Mouse (Mus musculus) left cerebral cortex, postnatal 10 days (tissue): ENCODE measurements around the gene Padi6. TPM values are rescaled to one million over a fixed set of nuclear protein-coding genes. Genes with fewer than 3 reads are reported as not detected.

ENCODE experiments used
- DNase-seq, 2 experiments: peaks; one replicate each; pipeline ENCODE4 v3.0.0; 2021 to 2022; ENCODE audit warnings: low spot score in 2 of 2, mixed read lengths in 1 of 2; ENCODE audit errors: extremely low spot score in 1 of 2
- intact Hi-C: fragments of 180-260 bp; cut with DNase I; formaldehyde crosslinking; loops from one replicate; pipeline ENCODE4 v1.15.1; 2025
- microRNA-seq: library from miRNA; unstranded; fragments of <30 nt; microRNA quantifications from one replicate; pipeline ENCODE4 v1.2.0, GENCODE M21; 2022
- total RNA-seq, 2 experiments: library from RNA; stranded (reverse); gene quantifications; 2 replicates each; pipeline ENCODE4 v1.2.3; 2021

Gene Padi6
- total RNA-seq, 2 experiments from 2014 or later: 0.49 to 0.87 TPM

DNA sequence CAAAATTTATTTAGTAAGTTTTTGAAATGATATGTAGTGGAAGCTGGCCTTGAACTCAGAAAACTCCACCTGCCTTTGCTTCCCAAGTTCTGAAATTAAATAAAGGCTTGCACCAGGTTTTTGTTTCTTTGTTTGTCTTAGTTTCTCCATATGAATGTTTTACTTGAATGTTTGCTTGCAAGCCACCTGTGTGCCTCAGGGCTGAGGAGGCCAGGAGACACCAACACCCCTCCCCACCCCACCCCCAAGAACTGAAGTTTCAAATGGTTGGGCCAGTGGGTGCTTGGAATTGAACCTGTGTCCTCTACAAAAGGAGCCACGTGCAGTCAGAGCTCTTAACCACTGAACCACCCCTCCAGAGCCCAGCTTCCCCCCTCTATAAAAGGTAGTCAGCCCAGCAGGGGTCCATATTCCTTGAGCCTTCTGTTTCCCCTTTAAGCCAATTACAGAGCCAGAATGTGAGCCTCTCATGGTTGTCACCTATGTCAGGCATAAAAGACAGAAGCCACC lies 47.8 kb downstream of the Padi6 start:
- intact Hi-C loops: no loop called here
- no peak for DNase-seq

DNA sequence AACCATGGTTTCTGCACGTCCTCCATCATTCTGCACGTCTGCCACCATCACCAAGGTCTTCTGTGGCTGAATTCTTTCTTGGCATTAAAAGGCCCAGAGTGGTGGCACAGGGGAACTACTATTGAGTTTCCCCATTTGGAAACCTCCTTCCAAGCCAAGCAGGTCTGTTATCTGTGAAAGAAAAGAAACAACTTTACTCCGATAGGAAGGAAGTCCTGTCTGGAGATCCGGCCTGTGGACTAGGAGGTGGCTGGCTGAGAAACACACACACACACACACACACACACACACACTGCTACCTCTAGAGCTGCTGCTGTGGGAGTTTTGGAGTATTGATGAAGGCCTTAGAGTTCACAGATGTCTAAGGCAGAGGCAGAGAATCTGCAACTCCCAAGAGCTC lies 48.9 kb downstream of the Padi6 start:
- intact Hi-C loops: no loop called here

DNA sequence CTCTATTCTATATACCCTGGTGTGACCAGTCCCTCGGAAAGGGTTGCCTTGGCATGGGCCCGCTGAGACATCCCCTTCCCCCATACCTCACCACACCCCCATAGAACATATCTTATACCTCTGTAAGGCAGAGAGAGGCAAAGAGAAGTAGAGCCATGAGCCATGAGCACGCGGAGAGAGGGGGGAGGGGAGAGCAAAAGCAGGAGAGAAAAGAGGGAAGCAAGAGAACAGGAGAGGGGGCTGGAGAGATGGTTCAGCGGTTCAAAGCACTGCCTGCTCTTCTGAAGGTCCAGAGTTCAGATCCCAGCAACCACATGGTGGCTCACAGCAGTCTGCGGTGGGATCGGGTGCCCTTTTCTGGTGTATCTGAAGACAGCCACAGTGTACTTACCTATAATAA lies 51.0 kb downstream of the Padi6 start:
- DNase-seq: no peak
- intact Hi-C loops: no loop called here

More for the DNA sequence above, 48.9 kb downstream of the Padi6 start:
- DNase-seq: no peak

DNA sequence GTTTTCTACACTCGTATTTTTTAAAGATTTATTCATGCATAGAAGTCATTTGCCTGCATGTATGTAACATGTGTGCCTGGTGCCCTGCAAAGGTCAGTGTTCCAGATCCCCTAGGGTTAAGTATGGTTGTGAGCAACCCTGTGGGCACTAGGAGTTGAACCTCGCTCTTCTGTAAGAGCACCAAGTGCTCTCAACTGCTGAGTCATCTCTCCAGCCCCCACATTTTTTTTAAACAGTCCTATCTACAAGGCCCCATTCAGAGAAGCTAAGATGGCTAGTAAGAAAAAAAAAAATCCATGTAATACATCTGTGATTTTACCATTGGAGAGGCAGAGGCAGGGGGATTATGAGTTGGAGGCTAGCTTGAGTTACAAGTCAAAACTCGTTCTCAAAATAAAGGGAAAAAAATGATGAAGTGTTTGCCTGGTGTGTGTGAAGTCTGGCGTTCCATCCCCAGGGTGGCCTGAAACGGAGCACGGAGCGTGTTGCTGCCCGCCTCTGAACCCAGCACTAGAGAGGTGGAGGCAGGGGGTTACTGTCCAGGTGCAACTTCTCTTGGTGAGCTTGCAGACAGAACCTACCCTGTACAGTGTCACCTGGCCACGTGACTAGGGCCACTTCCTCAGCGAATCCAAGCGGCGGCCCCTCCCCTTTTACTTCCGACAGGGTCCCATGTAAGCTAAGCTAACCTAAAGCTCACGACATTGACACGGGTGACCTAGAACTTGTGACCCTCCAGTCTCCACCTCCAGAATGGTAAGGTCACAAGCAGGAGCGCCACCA lies 52.4 kb downstream of the Padi6 start:
- intact Hi-C loops: no loop called here
- DNase-seq: no peak

DNA sequence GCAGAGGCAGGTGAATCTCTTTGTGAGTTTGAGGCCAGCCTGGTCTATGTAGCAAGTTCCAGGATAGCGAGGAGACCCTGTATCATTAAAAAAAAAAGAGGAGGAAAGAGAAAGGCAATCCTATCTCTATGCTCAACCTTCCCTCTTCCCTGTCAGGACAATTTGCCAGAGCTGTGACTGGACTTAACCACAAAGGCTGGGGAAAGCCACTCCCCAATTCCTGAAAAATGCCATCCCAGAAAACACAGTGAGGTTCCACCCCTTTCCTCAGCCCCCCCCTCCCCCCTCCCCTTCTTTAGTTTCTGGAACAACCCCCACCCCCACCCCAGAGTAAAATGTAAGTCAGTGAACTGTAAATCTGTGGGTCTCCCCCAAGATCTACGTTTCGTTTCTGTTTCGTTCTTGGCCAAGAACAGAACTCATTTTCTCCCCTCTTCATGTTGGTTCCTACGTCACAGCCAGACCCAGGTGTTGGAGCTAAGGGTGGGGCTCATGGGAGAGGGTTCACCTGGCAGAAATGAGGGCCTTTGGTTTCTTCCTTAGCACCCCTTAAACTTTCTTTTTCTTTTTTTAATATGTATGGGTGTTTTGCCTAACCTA lies 53.5 kb downstream of the Padi6 start:
- DNase-seq: no peak
- intact Hi-C loops: no loop called here

DNA sequence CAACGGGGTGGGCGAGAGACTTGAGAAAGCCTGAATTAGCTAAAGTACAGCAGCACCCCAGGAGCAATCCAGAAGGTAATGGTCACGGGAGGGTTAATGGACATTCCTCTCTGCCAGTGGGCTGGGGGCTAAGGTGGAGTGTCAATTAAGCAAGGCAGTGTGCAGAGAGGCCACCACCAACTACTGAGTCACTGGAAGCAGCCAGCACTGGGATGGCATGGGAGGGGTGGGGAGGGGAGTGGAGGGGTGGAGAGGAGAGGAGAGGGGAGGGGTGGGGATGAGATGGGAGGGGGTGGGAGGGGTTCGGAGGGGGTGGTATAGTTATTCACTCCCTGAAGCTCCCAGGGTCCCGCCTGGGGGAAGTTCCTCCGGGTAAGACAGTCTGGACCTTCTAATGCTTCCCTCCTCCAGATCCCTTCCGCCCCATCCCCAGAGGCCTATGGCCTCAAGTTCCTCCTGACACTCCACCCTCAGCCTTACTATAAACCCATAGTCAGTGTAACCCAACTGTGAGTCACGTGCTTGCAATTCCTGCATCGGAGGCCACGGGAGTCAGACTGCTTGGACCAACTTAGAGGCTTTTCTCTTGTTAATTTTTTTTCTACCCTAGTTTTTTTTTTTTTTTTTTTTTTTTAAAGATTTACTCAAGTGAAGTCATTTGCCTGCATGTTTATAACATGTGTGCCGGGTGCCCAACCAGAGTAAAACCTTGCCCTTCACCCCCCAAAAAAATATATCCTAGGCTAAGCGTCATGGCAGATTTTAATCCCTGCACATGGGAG lies 54.2 kb downstream of the Padi6 start:
- intact Hi-C loops: no loop called here
- no peak for DNase-seq

DNA sequence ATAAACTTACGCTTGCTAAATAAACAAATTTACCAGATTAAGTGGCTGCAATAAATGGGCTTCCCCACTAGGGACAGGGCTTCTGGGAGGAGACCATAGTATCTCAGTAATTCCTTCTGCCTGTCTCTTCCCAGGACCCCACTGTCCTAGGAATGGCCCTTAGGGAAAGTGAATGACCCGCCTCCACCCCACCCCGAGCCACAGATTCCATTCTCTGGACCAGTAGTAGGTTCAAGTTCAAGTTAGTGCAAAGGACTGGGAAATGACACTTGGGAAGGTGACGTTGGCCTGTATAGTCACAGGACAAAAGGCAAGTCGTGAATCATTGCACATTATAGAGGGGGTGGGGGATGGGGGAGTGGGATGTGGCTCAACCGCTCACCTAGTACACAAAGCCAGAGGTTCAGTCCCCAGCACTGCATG lies 57.6 kb downstream of the Padi6 start:
- DNase-seq: no peak
- intact Hi-C loops: loop anchor here (5.0 kb wide), 1 partner anchor 272 kb away; no protein-coding TSS in a partner anchor

DNA sequence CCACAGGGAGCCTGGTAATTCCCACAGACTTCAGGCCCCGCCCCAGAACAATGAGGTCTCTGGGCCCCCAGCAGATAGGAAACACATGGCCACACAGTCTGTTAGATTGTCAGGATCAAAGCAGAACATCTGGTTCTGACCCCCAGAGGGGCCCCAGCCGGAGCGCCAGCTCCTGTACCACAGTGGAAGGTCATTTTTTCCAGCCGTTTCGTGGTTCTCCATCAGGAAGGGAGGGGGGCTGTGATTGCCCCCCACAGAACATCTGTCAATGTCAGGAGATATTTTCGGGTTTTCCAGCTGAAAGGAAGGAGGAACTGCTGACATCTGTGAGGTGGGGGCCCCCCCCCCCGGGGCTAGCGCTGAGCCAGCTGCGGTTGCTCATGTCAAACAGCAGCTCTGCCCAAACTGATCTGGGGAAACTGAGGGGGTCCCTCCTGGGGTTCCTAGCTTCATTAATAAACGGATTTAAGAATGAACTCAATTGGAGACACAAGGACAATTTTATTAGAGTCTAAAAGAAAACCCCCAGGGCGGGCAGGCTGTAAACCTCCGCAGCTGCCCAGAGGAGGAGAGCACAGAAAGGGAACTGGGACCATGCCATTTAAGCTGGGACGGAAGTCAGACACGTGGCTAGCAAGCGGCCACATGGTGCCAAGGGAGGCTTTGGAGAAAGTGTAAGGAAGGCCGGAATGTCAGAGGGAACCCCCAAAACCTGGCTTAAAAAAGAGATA lies 58.1 kb downstream of the Padi6 start:
- DNase-seq: no peak
- intact Hi-C loops: loop anchor here (5.0 kb wide), 1 partner anchor 273 kb away; no protein-coding TSS in a partner anchor

DNA sequence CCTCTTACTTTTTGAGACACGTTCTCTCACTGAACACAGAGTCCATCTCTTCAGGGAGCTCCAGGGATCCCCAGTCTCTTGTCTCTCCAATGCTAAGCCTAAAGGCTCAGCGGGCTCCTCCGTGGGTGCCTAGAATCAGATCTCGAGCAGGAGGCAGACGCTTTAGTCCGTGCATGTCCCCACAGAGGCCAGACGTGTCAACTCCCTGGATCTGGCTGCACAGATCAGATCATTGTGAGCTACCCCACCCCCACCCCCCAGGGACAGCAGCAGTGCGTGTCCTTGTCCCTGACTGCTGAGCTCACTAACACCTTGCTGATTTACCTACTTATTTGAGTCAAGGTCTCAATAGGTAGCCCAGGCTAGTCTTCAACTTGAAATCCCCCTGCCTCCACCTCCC lies 58.8 kb downstream of the Padi6 start:
- DNase-seq: no peak
- intact Hi-C loops: loop anchor here (5.0 kb wide), 1 partner anchor 274 kb away; no protein-coding TSS in a partner anchor

DNA sequence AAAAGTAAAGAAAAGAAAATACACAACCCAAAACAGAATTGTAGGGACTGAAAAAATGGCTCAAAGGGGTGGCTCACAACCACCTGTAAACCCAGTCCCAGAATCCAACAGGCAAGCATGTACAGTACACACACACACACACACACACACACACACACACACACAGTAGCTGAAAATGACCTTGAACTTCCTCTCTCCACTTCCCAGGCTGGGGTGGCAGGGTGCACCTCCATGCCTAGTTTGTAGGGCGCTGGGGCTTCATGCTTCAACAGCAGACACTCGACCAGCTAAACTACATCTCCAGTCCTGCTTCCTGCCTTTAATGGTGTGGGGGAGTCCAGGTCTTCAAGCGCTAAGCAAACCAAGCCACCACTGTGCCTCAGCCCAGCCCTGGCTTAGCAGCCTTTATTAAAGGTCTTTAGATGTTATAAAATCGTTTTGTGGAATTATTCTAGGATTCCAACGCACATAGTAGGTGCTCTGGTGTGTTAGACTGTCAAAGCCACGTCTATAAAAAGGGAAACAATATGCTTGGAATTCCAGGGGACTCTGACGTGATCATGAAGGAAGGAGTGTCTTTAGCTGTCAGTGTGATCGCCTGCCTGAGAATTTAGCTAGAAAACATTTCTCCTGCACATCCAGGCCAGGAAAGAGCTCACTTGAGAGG lies 61.6 kb downstream of the Padi6 start:
- DNase-seq: no peak
- intact Hi-C loops: loop anchor here (5.0 kb wide), 1 partner anchor 276 kb away; no protein-coding TSS in a partner anchor

DNA sequence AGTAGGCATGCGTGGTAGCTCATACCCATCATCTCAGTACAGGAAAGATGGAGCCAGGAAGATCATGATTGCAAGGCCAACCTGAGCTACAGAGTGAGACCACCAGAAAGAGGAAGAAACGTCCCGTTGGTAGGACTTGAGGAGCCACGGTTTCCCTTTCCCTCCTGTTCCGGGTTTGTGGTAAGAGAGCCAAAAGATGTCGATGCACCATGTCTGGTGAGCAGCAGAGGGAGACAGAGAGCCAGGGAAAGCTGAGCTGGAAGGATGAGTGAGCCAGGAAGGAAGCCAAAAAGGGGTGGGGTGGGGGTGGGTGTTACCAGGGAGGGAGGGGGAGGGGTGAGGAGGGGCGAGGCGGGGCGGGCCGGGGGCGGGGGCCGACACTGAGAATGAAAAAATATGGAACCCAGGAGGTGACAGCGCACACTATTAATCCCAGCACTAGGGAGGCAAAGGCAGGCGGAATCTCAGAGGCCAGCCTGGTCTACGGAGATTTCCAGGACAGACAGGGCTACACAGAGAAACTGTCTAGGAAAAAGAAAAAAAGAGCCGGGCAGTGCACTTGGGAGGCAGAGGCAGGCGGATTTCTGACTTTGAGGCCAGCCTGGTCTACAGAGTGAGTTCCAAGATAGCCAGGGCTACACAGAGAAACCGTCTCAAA lies 62.6 kb downstream of the Padi6 start:
- peak; percentile 78 to 84 for DNase-seq
- intact Hi-C loops: loop anchor here (5.0 to 10.0 kb wide), 5 partner anchors 32 to 805 kb away; partner anchors contain the start of gene Igsf21

DNA sequence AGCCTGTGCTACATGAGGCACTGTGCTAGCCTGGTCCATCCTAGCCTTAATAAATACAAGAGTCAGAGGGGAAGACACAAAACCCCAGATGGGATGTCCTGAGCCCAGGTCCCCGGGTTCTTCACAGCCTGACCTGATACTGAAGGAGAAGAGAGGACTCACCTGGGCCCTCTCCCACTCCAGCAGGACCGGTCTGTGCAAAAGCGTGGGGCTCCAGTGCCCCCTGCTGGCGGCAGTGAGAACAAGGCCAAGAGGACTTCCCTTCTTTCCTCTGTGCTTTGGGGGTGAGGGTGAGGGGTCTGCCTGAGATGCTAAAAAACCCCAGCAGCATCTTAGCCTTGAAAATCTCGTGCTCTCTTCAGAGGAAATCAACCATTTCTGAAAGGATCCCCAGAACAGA lies 63.4 kb downstream of the Padi6 start:
- DNase-seq: peak in 1 of 2 experiments; percentile 63
- intact Hi-C loops: loop anchor here (5.0 to 10.0 kb wide), 4 partner anchors 33 to 804 kb away; partner anchors contain the start of gene Igsf21

Small RNAs within 50 kb of the gene (microRNA-seq; reads per million reads assigned to microRNA genes)
- gene Gm23045 (not detected), gene Gm25951 (not detected)

Other genes with a start within 250 kb of the Padi6 start
- 10 to 100 TPM; 47.9 to 51.6 TPM for gene Arhgef10l, start 76.6 kb downstream of the Padi6 start, total RNA-seq
- 10 to 100 TPM; 51.8 to 51.9 TPM for gene Rcc2, start 42.1 kb downstream of the Padi6 start, total RNA-seq
- not detected for gene Padi4, start 31.6 kb upstream of the Padi6 start, total RNA-seq
- not detected for gene Padi3, start 68.0 kb upstream of the Padi6 start, total RNA-seq
- under 1 TPM; 0.11 to 0.14 TPM for gene Padi1, start 103.1 kb upstream of the Padi6 start, total RNA-seq
- 1 to 10 TPM; 3.3 to 4.9 TPM for gene Padi2, start 163.7 kb upstream of the Padi6 start, total RNA-seq
- gene Sdhb, start 218.6 kb upstream of the Padi6 start, total RNA-seq: 100 to 1,000 TPM; 197 to 203 TPM
- 100 to 1,000 TPM; 241 to 250 TPM for gene Atp13a2, start 244.2 kb upstream of the Padi6 start, total RNA-seq